Mouse (Mus musculus) forebrain, postnatal 0 days (tissue): Measurements from ENCODE around the gene Frmd4b. TPM values are rescaled to one million over a fixed set of nuclear protein-coding genes. Genes with fewer than 3 reads are reported as not detected.

Experiments
- ATAC-seq: fragments of 200-750 bp; cut with Nextera tagmentation; 2 replicates; pipeline ENCODE4 v1.8.0; 2017; ENCODE audit warnings: mild to moderate bottlenecking, moderate library complexity
- DNase-seq: peaks from one replicate; pipeline ENCODE4 v3.0.0-alpha.2; 2015
- H3K27ac ChIP-seq: fragments of 300-500 bp; sonication (generic); 2 replicates; pipeline ENCODE4 v1.5.1; 2014; ENCODE audit warnings: low read depth, mild to moderate bottlenecking, antibody characterized with exemption, low read length, moderate library complexity, mixed read lengths
- H3K27me3 ChIP-seq: fragments of 300-500 bp; sonication (generic); 2 replicates; pipeline ENCODE4 v1.6.1; 2014; ENCODE audit warnings: mild to moderate bottlenecking, low read length, mixed read lengths; ENCODE audit not compliant: insufficient read depth
- H3K36me3 ChIP-seq: fragments of 300-500 bp; sonication (generic); 2 replicates; pipeline ENCODE4 v1.6.1; 2014; ENCODE audit warnings: mild to moderate bottlenecking, moderate library complexity; ENCODE audit not compliant: insufficient read depth
- H3K4me1 ChIP-seq: fragments of 300-500 bp; sonication (generic); 2 replicates; pipeline ENCODE4 v1.6.1; 2014; ENCODE audit warnings: antibody characterized with exemption; ENCODE audit not compliant: insufficient read depth
- H3K4me2 ChIP-seq: fragments of 300-500 bp; sonication (generic); 2 replicates; pipeline ENCODE4 v1.6.1; 2014; ENCODE audit warnings: low read depth, mild to moderate bottlenecking, moderate library complexity
- H3K4me3 ChIP-seq: fragments of 300-500 bp; sonication (generic); 2 replicates; pipeline ENCODE4 v1.5.1; 2014; ENCODE audit warnings: low read depth, low read length, mixed read lengths
- H3K9ac ChIP-seq: fragments of 300-500 bp; sonication (generic); 2 replicates; pipeline ENCODE4 v1.6.1; 2014; ENCODE audit warnings: mild to moderate bottlenecking
- H3K9me3 ChIP-seq: fragments of 300-500 bp; sonication (generic); 2 replicates; pipeline ENCODE4 v1.6.1; 2016; ENCODE audit warnings: low read length
- CTCF ChIP-seq: sonication (generic); IDR thresholded peaks from 2 replicates; pipeline ENCODE4 v1.5.1; 2016; ENCODE audit warnings: antibody characterized with exemption, control low read depth, low read depth
- WGBS: fragments of 180-500 bp; shearing (Covaris S2); extraction: QIAGEN DNeasy Blood & Tissue Kit; methylation state at CpG from one replicate; pipeline ENCODE4 v1.1.7; 2014; 5-methylcytosine and 5-hydroxymethylcytosine counted together
- polyA plus RNA-seq: library from polyadenylated mRNA; unstranded; fragments of >200 nt; fragmentation: Nextera tagmentation; extraction: Ambion mirVana; gene quantifications from 2 replicates; pipeline ENCODE4 v1.2.1, GENCODE M21; 2015
- total RNA-seq: library from RNA; depleted of rRNA; stranded (reverse); fragments of >200 nt; gene quantifications from 2 replicates; pipeline ENCODE4 v1.2.3, GENCODE M21; 2014

The Frmd4b gene
- total and polyA plus RNA-seq, 2 experiments from 2014 or later = 17.0 to 43.7 TPM

DNA sequence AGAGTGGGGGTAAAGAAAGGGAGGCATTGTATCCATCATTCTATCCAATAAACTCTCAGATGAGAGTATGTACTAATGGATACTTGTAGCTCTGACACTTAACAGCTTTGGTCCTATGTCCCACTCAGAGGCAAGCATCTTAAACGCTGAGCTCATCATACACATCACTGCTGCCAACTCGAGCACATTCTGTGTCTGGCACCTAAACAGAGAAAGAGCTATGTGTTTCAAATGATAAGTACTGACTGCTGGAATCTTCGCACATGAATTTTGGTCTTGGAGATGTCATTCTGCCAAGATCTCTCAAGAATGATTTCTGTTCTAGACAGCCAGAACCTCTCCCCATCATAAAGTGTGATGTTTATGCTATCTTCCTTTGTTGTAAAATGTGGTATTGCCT lies 284.0 kb downstream of the Frmd4b start:
- TF ChIP-seq CTCF = no peak
- no peak overlapping the region for H3K9ac ChIP-seq
- DNase-seq (peak; percentile 65), ATAC-seq (peak; percentile 90)
- H3K4me1 ChIP-seq = no peaks in the 10 kb centered on the region
- no peak overlapping the region for H3K4me3 ChIP-seq
- no peaks in the 10 kb centered on the region for H3K27me3 ChIP-seq
- no peak overlapping the region for H3K4me2 ChIP-seq
- 49% methylated on average over 3 of the region's 3 CpGs for WGBS
- peak overlapping the region; percentile 16; the same call in 1 of the 2 replicates for H3K27ac ChIP-seq
- H3K36me3 ChIP-seq = no peaks in the 10 kb centered on the region
- no peaks in the 10 kb centered on the region for H3K9me3 ChIP-seq

DNA sequence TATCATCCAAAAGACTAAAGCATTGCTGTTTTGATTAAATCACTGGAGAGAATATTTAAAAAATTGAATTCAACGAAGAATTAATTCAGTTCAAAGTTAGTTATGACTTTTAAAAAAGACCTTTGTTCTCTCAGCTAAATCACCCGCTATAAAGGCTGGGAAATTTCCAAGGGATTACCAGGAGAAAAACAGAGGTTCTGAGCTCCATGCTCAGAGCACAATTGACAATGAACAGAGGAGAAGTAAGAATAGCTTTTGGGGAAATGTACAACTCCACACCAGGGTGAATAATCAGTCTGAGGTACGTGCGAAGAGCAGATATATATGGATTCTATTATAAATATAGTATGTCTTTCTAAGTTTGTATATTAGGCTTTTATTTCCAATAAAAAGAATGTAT lies 293.4 kb downstream of the Frmd4b start:
- no peaks in the 10 kb centered on the region for H3K27me3 ChIP-seq
- H3K36me3 ChIP-seq = peaks cover 8% of the 10 kb centered on the region; the same call in 1 of the 2 replicates
- H3K4me1 ChIP-seq = no peaks in the 10 kb centered on the region
- DNase-seq = no peak
- H3K4me3 ChIP-seq = no peak overlapping the region
- H3K4me2 ChIP-seq = no peak overlapping the region
- H3K9ac ChIP-seq = no peak overlapping the region
- H3K27ac ChIP-seq = no peak overlapping the region
- 47% methylated on average over 4 of the region's 4 CpGs for WGBS
- no peaks in the 10 kb centered on the region for H3K9me3 ChIP-seq
- no peak for ATAC-seq
- TF ChIP-seq CTCF = no peak

DNA sequence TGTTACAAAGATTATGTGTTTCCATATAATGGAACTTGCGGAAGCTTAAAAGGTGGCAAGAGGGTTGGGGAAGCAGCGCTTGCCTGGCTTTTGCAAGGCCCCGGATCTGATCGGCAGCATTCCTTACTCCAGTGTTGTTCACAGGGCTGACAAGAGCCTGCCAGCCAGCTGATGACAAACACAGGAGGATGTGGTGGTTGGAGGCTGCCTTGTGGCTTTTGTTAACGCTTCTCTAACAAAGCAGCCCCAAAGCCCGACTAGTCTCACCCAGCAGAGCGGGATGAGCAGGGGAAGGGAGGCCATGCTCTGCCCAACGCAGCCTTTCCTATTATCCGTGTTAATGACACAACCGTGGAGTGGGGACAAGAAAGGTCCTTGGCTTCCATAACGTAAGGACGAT lies 295.2 kb downstream of the Frmd4b start:
- DNase-seq (no peak), ATAC-seq (no peak)
- Histone ChIP-seq H3K9ac (no peak overlapping the region), H3K4me2 (no peak overlapping the region), H3K4me1 (no peaks in the 10 kb centered on the region), H3K4me3 (no peak overlapping the region), H3K27me3 (no peaks in the 10 kb centered on the region), H3K36me3 (peaks cover 8% of the 10 kb centered on the region; the same call in 1 of the 2 replicates), H3K27ac (no peak overlapping the region), H3K9me3 (no peaks in the 10 kb centered on the region)
- whole genome bisulfite sequencing = 74% methylated on average over 12 of the region's 12 CpGs
- no peak for TF ChIP-seq CTCF

DNA sequence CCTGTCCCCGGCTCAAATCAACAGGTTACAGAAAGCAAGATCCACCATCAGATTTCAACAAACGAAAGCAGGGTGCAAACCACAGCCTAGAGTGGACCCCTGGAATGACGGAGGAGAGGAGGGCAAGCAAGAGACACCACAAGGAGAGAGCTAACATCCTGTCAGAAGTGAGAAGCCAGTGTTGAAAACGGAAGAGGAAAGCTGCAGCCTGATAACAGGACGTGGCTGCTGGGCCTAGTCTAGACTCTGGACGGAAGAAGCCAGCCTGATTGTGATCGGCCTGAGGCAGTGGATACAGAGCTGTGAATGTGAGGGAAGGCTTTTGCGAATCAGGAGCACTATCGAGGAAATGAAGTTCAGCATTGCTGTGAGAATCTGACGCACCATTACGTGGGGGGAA lies 296.2 kb downstream of the Frmd4b start:
- H3K27ac ChIP-seq = no peak overlapping the region
- no peak for ATAC-seq
- H3K4me2 ChIP-seq = no peak overlapping the region
- no peak for DNase-seq
- H3K9ac ChIP-seq = no peak overlapping the region
- no peak overlapping the region for H3K4me3 ChIP-seq
- peaks cover 2% of the 10 kb centered on the region; the same call in 1 of the 2 replicates for H3K36me3 ChIP-seq
- H3K27me3 ChIP-seq = no peaks in the 10 kb centered on the region
- no peaks in the 10 kb centered on the region for H3K9me3 ChIP-seq
- TF ChIP-seq CTCF = no peak
- no peaks in the 10 kb centered on the region for H3K4me1 ChIP-seq
- WGBS = 82% methylated on average over 11 of the region's 11 CpGs

DNA sequence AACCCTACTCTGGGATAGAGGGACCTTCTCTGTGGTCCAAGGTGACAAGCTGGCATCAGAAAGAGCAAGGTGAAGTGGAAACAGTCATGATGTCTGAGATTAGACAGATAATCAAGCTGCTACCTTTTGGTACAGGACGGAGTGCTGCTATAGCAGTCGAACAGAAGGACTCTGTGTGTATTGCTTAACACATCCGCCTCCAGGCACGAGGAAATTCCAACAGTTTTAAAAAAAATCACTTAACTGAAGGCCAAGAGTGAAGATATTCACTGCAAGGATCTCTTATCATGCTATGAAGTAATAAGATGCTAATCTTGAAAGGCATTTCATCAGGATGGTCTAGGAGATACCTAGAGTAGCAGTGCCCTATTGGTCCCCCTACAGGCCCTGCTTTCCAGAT lies 298.3 kb downstream of the Frmd4b start:
- Histone ChIP-seq H3K4me3 (no peak overlapping the region), H3K4me1 (no peaks in the 10 kb centered on the region), H3K27ac (no peak overlapping the region), H3K36me3 (peaks cover 2% of the 10 kb centered on the region; the same call in 1 of the 2 replicates), H3K27me3 (no peaks in the 10 kb centered on the region), H3K4me2 (no peak overlapping the region), H3K9ac (no peak overlapping the region), H3K9me3 (no peaks in the 10 kb centered on the region)
- TF ChIP-seq CTCF = no peak
- DNase-seq = no peak
- no peak for ATAC-seq
- WGBS = 83% methylated on average over 4 of the region's 4 CpGs

DNA sequence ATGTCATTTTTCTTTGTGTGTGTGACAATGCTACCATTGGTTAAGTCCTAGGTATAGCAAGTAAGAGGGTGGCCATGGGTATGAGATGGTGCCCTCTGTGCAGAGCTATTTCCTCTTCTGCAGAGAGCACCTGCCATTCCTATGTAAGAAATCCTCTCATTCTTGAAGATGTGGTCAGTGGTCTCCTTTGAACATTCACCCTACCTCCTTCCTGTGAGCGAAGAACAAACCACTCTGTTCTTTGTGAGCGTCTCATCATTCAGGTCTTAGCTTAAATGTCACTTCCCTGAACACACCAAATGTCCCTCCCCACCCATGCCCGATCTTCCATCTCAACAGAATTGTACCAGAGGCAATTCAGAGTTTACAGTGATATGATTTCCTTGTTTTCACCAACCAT lies 299.4 kb downstream of the Frmd4b start:
- Histone ChIP-seq H3K27ac (no peak overlapping the region), H3K9me3 (no peaks in the 10 kb centered on the region), H3K9ac (no peak overlapping the region), H3K27me3 (no peaks in the 10 kb centered on the region), H3K4me2 (no peak overlapping the region), H3K36me3 (no peaks in the 10 kb centered on the region), H3K4me3 (no peak overlapping the region), H3K4me1 (no peaks in the 10 kb centered on the region)
- TF ChIP-seq CTCF = no peak
- WGBS = 89% methylated on average over 3 of the region's 3 CpGs
- DNase-seq (no peak), ATAC-seq (no peak)

DNA sequence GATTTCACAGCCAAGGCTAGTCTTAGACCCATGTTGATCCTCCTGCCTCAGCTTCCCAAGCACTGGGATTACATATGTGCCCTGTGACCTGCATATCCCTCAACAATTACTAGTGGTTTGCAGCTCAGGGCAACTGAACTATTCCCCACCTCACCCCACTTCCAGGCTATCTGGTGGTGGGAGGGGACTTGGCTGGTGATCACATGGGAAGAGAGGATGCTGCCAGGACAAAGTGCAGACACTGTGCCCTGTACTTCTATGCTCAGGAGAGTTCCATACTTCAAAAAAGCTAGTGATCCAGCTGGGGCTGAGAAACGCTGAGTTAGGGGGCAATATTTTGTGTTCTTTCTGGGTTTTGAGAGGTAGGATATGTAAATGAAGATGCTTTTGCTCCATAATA lies 300.6 kb downstream of the Frmd4b start:
- 0 out of 2 replicates have a peak, but pooled peaks cover 5% of the 10 kb centered on the region for H3K4me1 ChIP-seq
- WGBS = 81% methylated on average over 1 of the region's 1 CpGs
- ATAC-seq (no peak), DNase-seq (no peak)
- no peak overlapping the region for H3K27ac ChIP-seq
- no peak for TF ChIP-seq CTCF
- no peak overlapping the region for H3K4me2 ChIP-seq
- H3K9ac ChIP-seq = no peak overlapping the region
- no peaks in the 10 kb centered on the region for H3K27me3 ChIP-seq
- no peaks in the 10 kb centered on the region for H3K36me3 ChIP-seq
- no peaks in the 10 kb centered on the region for H3K9me3 ChIP-seq
- H3K4me3 ChIP-seq = no peak overlapping the region
